Mouse (Mus musculus): ENCODE data around the gene Fam180a.

DNA sequence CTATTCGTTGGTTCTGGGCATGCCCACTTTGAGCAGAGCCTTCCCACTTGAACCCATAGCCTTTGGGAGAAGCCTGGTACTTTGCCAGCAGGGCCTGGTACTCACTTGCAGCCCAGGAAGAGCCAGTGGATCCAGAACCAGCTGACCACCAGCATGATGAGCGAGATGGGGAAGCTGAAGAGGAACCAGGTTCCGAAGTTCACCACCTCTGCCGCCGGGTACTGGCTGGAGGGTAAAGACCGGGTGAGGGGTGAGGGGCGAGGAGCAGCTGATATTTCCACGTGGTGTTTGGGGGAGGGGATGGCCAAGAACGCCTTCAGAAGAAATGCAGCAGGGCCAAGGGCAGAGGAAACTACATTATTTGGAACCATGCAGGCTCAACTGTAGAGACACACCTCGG, 46.6 kb downstream of the Fam180a start:
- TF ChIP-seq EP300 (IDR thresholded peaks at IDR 0.05; ENCODE audit: low read depth): no peak
- TF ChIP-seq CTCF (IDR thresholded peaks at IDR 0.05; ENCODE audit: low read depth): no peak

Measured in liver, embryonic 14.5 days (tissue).